Mouse (Mus musculus) activated CD4-positive, CD25-positive, alpha-beta regulatory T cell, adult 4 months (primary cell): Measurements from ENCODE around the gene Ldb3. TPM values are rescaled to one million over a fixed set of nuclear protein-coding genes. Genes with fewer than 3 reads are reported as not detected.

Experiments used
- ATAC-seq: one replicate; pipeline ENCODE4 v1.8.0; 2017
- polyA plus RNA-seq, 2 experiments: library from polyadenylated mRNA; unstranded; fragments of 100-300 nt; shearing (Covaris generic); gene quantifications; one replicate each; pipeline ENCODE4 v1.2.1; 2017

Ldb3 gene
- polyA plus RNA-seq: not detected

- no peak for ATAC-seq
Observed at GRCm38 (mm10) chr14:34588498-34588897, at the start of gene Ldb3. TSS of gene Ldb3 (minus strand) at chr14:34588682.

- no peak for ATAC-seq
Observed at GRCm38 (mm10) chr14:34635721-34636120, 47.2 kb upstream of the Ldb3 start.

- no peak for ATAC-seq
Observed at GRCm38 (mm10) chr14:34635192-34635591, 46.7 kb upstream of the Ldb3 start.

- ATAC-seq: no peak
Observed at GRCm38 (mm10) chr14:34632722-34633448, 44.4 kb upstream of the Ldb3 start.

- ATAC-seq: no peak
Observed at GRCm38 (mm10) chr14:34626824-34627223, 38.3 kb upstream of the Ldb3 start.

- no peak for ATAC-seq
Observed at GRCm38 (mm10) chr14:34623531-34624210, 35.2 kb upstream of the Ldb3 start.

GRCm38 (mm10) chr14:34623074-34623473 lies 34.6 kb upstream of the Ldb3 start:
- ATAC-seq: no peak

- peak; percentile 38 for ATAC-seq
Observed at GRCm38 (mm10) chr14:34620611-34621376, 32.3 kb upstream of the Ldb3 start.

GRCm38 (mm10) chr14:34618808-34619207 lies 30.3 kb upstream of the Ldb3 start:
- no peak for ATAC-seq

- peak; percentile 92 for ATAC-seq
Observed at GRCm38 (mm10) chr14:34616821-34617220, 28.3 kb upstream of the Ldb3 start.

- no peak for ATAC-seq
Observed at GRCm38 (mm10) chr14:34615625-34616024, 27.1 kb upstream of the Ldb3 start.

- no peak for ATAC-seq
Observed at GRCm38 (mm10) chr14:34615082-34615481, 26.6 kb upstream of the Ldb3 start.

- ATAC-seq: no peak
Observed at GRCm38 (mm10) chr14:34614551-34614950, 26.1 kb upstream of the Ldb3 start.

GRCm38 (mm10) chr14:34613523-34613922 lies 25.0 kb upstream of the Ldb3 start:
- no peak for ATAC-seq

- no peak for ATAC-seq
Observed at GRCm38 (mm10) chr14:34612222-34612621, 23.7 kb upstream of the Ldb3 start.

- no peak for ATAC-seq
Observed at GRCm38 (mm10) chr14:34611591-34611990, 23.1 kb upstream of the Ldb3 start.

- no peak for ATAC-seq
Observed at GRCm38 (mm10) chr14:34601910-34602309, 13.4 kb upstream of the Ldb3 start.

GRCm38 (mm10) chr14:34599941-34600340 lies 11.5 kb upstream of the Ldb3 start, which contains the start of gene Opn4:
TSS of gene Opn4 (minus strand) at chr14:34600142.
- ATAC-seq: no peak

GRCm38 (mm10) chr14:34595596-34596255 lies 7.2 kb upstream of the Ldb3 start:
- no peak for ATAC-seq

- no peak for ATAC-seq
Observed at GRCm38 (mm10) chr14:34591741-34592535, 3.5 kb upstream of the Ldb3 start.

- ATAC-seq: no peak
Observed at GRCm38 (mm10) chr14:34590743-34591675, 2.5 kb upstream of the Ldb3 start.
